Mouse (Mus musculus): ENCODE results near the gene Dpf3.

- no peak for TF ChIP-seq CTCF (IDR thresholded peaks at IDR 0.05; ENCODE audit: borderline replicate concordance, insufficient read depth, low read depth, low read length)
- no peak for TF ChIP-seq POLR2A (IDR thresholded peaks at IDR 0.05; ENCODE audit: borderline replicate concordance, insufficient read depth, low read length)
Observed at GRCm38 (mm10) chr12:83449202-83449601, 38.3 kb downstream of the Dpf3 start.

Measured in cerebellum, adult 2 months (tissue).